ENCODE assay signal across 11 mouse cellular contexts in genomic region chr11:112155339-112155955, GRCm38 (mm10).
DNase-seq lines count a peak whose midpoint lies in the region; ATAC-seq and TF ChIP-seq lines count a peak whose summit lies in the region.
"Had no signal": no experiment of that assay in that cellular context is flagged by ENCODE, and none has a peak within 500 bp of the region (broad histone marks: within the 10 kb centered on the region; RNA-seq: fewer than 3 reads in every experiment).

No protein-coding gene starts in this region.

- no peak for TF ChIP-seq CTCF in intestine, postnatal 0 days (IDR thresholded peaks at IDR 0.05; ENCODE audit: low read depth)

- WGBS in midbrain, embryonic 11.5 days = 49% methylated on average over 10 of the region's 10 CpGs
- WGBS in midbrain, embryonic 13.5 days = 41% methylated on average over 10 of the region's 10 CpGs
- WGBS in intestine, postnatal 0 days = 24% methylated on average over 10 of the region's 10 CpGs
- 26% methylated on average over 10 of the region's 10 CpGs for WGBS in stomach, embryonic 15.5 days

- H3K36me3 ChIP-seq in midbrain, embryonic 11.5 days (ENCODE audit: control insufficient read depth, insufficient read depth, low read length) = no peaks in the 10 kb centered on the region
- no peaks in the 10 kb centered on the region for H3K36me3 ChIP-seq in midbrain, embryonic 13.5 days
- no peaks in the 10 kb centered on the region for H3K36me3 ChIP-seq in intestine, postnatal 0 days (ENCODE audit: control insufficient read depth, insufficient read depth)
- H3K36me3 ChIP-seq in stomach, embryonic 15.5 days = no peaks in the 10 kb centered on the region

- no peak overlapping the region for H3K4me2 ChIP-seq in midbrain, embryonic 11.5 days
- H3K4me2 ChIP-seq in midbrain, embryonic 13.5 days (replicated peaks) = no peak overlapping the region
- peak overlapping the region; percentile 53 for H3K4me2 ChIP-seq in intestine, postnatal 0 days (replicated peaks; ENCODE audit: low read depth)
- H3K4me2 ChIP-seq in stomach, embryonic 15.5 days = peak overlapping the region; percentile 36

- no peak overlapping the region for H3K4me3 ChIP-seq in midbrain, embryonic 11.5 days (ENCODE audit: low read depth, low read length)
- H3K4me3 ChIP-seq in midbrain, embryonic 13.5 days (replicated peaks) = no peak overlapping the region
- no peak overlapping the region for H3K4me3 ChIP-seq in intestine, postnatal 0 days (ENCODE audit: low read depth, low read length)
- H3K4me3 ChIP-seq in stomach, embryonic 15.5 days (replicated peaks) = no peak overlapping the region

- ATAC-seq in midbrain, embryonic 11.5 days (ENCODE audit: low FRiP score) = no peak
- no peak for ATAC-seq in midbrain, embryonic 13.5 days
- ATAC-seq in intestine, postnatal 0 days = no peak
- ATAC-seq in stomach, embryonic 15.5 days (ENCODE audit: insufficient read depth, low FRiP score, low read depth) = 0 out of 2 replicates have a peak, but pooled peaks have one; percentile 14

- H3K4me1 ChIP-seq in midbrain, embryonic 11.5 days (ENCODE audit: control insufficient read depth, insufficient read depth, low read length) = no peaks in the 10 kb centered on the region
- peaks cover 9% of the 10 kb centered on the region; the same call in 1 of the 2 replicates for H3K4me1 ChIP-seq in midbrain, embryonic 13.5 days (replicated peaks)
- no peaks in the 10 kb centered on the region for H3K4me1 ChIP-seq in intestine, postnatal 0 days (replicated peaks; ENCODE audit: control insufficient read depth, insufficient read depth, low read length)
- no peaks in the 10 kb centered on the region for H3K4me1 ChIP-seq in stomach, embryonic 15.5 days

- no peaks in the 10 kb centered on the region for H3K9me3 ChIP-seq in midbrain, embryonic 11.5 days (ENCODE audit: control insufficient read depth, low read length)
- no peaks in the 10 kb centered on the region for H3K9me3 ChIP-seq in midbrain, embryonic 13.5 days
- no peaks in the 10 kb centered on the region for H3K9me3 ChIP-seq in intestine, postnatal 0 days (ENCODE audit: control insufficient read depth)
- no peaks in the 10 kb centered on the region for H3K9me3 ChIP-seq in stomach, embryonic 15.5 days

- H3K27ac ChIP-seq in midbrain, embryonic 11.5 days (ENCODE audit: low read depth, low read length) = no peak overlapping the region
- H3K27ac ChIP-seq in midbrain, embryonic 13.5 days = no peak overlapping the region
- H3K27ac ChIP-seq in intestine, postnatal 0 days (ENCODE audit: low read depth, low read length) = no peak overlapping the region
- H3K27ac ChIP-seq in stomach, embryonic 15.5 days = no peak overlapping the region

- peak; percentile 68 for DNase-seq in heart, adult 11 months
- no peak for DNase-seq in heart, adult 8-10 months (ENCODE audit: low spot score)
- peak; percentile 65 for DNase-seq in midbrain, embryonic 11.5 days (ENCODE audit: low spot score, missing footprints)
- DNase-seq in adrenal gland, adult 8-10 months = no peak
- no peak for DNase-seq in gastrocnemius, adult 8-10 months (ENCODE audit: low spot score in 2 of 2)
- DNase-seq: cerebellum, postnatal 36 days; gastrocnemius, postnatal 14 days had no signal

- H3K9ac ChIP-seq in midbrain, embryonic 11.5 days (ENCODE audit: low read length) = no peak overlapping the region
- H3K9ac ChIP-seq in midbrain, embryonic 13.5 days (replicated peaks) = no peak overlapping the region
- H3K9ac ChIP-seq in intestine, postnatal 0 days (ENCODE audit: low read depth, low read length) = no peak overlapping the region
- no peak overlapping the region for H3K9ac ChIP-seq in stomach, embryonic 15.5 days

- H3K27me3 ChIP-seq in midbrain, embryonic 11.5 days (ENCODE audit: control insufficient read depth, insufficient read depth, low read length) = no peaks in the 10 kb centered on the region
- no peaks in the 10 kb centered on the region for H3K27me3 ChIP-seq in midbrain, embryonic 13.5 days
- H3K27me3 ChIP-seq in intestine, postnatal 0 days (replicated peaks; ENCODE audit: control insufficient read depth, insufficient read depth, low read length) = no peaks in the 10 kb centered on the region
- no peaks in the 10 kb centered on the region for H3K27me3 ChIP-seq in stomach, embryonic 15.5 days (replicated peaks)
- H3K27me3 ChIP-seq: CH12.LX had no signal

Comparison
In these comparisons a context has a peak if more than half of its experiments do, and no peak if none do; other contexts are left out.
1. DNase-seq: peak in heart, adult 11 months (single experiment) and midbrain, embryonic 11.5 days (single experiment); none in heart, adult 8-10 months (single experiment), adrenal gland, adult 8-10 months (single experiment) and gastrocnemius, adult 8-10 months (0 of 2).
2. H3K4me2 ChIP-seq: peak in intestine, postnatal 0 days (single experiment) and stomach, embryonic 15.5 days (single experiment); none in midbrain, embryonic 11.5 days (single experiment) and midbrain, embryonic 13.5 days (single experiment).